Mouse (Mus musculus) brain, embryonic 14.5 days (tissue): ENCODE results near the gene Amdhd2. TPM values are rescaled to one million over a fixed set of nuclear protein-coding genes. Genes with fewer than 3 reads are reported as not detected.
A peak's percentile ranks its signal among the peaks of the same experiment; 100 is the strongest.

Experiments used
- DNase-seq: peaks from one replicate; pipeline ENCODE4 v3.0.0-alpha.2; 2011; ENCODE audit warnings: low read depth
- CTCF ChIP-seq: fragments of 200-500 bp; IDR thresholded peaks from 2 replicates; pipeline ENCODE4 v1.5.1; 2012; ENCODE audit warnings: inconsistent platforms, mild to moderate bottlenecking, moderate library complexity, borderline replicate concordance; ENCODE audit not compliant: insufficient read depth, insufficient read length; ENCODE audit errors: extremely low read depth
- POLR2A ChIP-seq: fragments of 200-500 bp; IDR thresholded peaks from 2 replicates; pipeline ENCODE4 v1.6.1; 2012; ENCODE audit warnings: mild to moderate bottlenecking, inconsistent platforms, borderline replicate concordance; ENCODE audit not compliant: poor library complexity, insufficient read depth, insufficient read length, severe bottlenecking; ENCODE audit errors: extremely low read depth
- polyA plus RNA-seq: library from polyadenylated mRNA; depleted of rRNA; stranded (reverse); fragments of >200 nt; gene quantifications from 2 replicates; pipeline ENCODE4 v1.2.3, GENCODE M21; 2012

Amdhd2 gene
- polyA plus RNA-seq, 1 experiment, result 37.2 TPM

DNA sequence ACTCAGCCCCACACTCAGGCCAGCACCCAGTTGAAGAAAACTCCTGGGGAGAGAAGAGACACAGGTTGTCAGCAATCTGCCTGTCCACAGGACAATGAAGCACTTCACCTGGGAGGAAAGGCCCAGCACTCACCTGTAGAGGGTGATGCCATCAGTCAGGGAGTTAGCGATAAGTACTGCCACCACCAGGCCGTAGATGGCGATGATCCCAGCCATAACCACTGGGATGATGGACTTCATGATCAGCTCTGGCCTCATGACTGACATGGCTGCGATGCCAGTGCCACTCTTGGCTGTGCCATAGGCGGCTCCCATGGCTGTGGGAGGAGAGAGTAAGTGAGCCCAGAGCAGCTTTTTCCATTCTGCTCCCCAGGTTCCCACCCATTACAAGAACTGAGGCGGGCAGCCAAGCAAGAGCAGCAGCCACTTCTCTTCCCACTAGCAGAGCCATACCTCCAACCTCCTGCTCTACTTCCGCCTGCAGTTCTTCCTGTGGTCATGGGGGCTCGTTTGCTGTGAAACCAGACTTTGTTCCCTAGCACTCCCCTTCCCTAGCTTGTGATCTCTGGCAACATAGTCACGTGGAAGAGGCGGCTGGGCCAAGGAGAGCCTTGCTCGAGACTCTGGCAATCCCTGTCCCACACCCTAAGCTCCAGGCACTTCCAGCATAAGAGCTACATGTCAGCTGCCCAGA is 1.1 kb upstream of the Amdhd2 start:
- TF ChIP-seq CTCF (no peak), POLR2A (no peak)
- no peak for DNase-seq

DNA sequence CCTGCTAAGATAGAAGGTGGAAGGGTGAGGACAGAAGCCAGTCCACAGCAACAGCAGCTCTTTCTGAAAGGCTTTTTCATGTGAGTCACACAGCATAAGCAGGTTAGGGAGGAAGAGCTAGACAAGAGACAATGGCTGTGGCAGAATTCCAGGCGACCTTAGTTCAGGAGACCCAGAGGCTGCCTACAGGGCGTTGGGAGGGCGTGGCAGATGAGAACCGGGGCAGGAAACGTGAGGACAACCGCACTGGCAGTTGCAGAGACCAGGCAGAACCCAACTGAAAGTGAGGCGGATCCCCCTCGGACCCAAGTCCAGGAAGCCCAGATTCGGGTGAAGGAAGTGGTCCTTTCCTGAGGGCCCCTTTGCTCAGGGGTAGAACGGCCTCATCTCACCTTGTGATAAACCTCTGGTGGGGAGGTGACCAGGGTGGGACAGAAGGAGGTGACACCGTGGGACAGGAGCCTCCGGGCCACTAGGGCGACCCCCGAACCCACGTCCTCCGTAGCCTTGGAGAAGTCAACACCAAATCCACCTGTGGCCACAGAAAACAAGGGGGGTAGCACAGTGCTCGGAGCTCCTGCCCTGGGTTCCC is 886 bp downstream of the Amdhd2 start:
- DNase-seq, result no peak
- TF ChIP-seq POLR2A, result no peak
- TF ChIP-seq CTCF, result no peak

DNA sequence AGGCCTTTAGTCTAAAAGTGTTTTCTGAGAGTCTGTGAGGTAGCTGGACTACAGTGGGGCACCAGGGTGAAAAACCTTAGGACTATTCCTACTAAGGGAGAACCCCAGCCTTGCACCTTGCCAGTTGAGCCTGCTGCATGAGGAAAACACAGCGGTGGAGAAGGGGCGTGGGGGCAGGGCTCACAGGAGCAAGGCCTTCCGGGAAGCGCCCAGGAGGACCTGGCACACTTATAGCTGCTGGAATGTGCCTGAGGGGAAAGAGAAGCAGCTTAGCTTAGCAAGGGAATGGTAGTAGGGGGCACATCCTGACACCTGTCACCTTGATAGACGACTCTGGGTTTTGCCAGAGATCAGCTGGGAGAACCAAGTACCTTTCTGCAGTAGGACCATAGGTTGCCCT is 2.1 kb downstream of the Amdhd2 start:
- TF ChIP-seq CTCF, result no peak
- DNase-seq, result no peak

DNA sequence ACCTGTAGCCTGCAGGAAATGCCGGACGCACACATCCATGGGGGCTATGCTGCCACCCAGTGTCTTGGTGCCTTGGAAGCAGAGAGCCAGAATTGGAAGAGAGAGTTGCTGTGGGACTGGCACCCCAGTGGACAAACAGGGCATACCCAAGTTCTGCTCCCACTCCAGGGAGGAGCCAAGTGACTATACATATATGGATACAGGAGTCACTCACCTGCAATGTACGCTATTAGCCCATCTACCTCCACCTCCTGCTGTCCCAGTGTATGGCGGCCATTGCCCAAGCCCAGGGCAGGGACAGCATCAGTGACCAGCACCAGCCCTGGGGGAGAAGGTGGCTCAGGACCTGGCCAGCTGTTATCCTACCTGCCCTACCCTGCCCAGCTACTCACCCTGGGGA is 6.0 kb downstream of the Amdhd2 start:
- DNase-seq, result no peak
- TF ChIP-seq CTCF (no peak), POLR2A (no peak)

GRCm38 (mm10) chr17:24157121-24157520 is 6.4 kb downstream of the Amdhd2 start:
- TF ChIP-seq POLR2A (no peak), CTCF (no peak)
- DNase-seq, result no peak

DNA sequence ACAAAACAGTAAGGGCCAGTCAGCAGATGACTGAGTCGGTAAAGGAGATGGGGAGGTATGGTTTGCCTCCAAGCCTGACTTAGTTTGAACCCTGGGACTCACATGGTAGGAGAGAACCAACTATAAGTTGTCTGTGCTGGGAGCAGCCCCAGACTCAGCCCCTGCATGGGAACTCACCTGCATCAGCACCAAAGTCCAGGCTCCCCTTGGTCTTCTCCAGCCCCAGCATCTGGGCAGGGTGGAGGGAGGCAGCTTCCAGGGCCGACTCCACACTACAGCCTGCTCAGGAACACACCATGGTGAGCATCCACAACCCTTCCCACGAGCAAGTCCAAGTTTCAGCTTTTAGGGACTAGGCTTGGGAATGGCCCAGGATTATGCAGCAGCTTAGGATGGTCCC is 7.2 kb downstream of the Amdhd2 start:
- TF ChIP-seq CTCF (no peak), POLR2A (no peak)
- DNase-seq, result no peak

DNA sequence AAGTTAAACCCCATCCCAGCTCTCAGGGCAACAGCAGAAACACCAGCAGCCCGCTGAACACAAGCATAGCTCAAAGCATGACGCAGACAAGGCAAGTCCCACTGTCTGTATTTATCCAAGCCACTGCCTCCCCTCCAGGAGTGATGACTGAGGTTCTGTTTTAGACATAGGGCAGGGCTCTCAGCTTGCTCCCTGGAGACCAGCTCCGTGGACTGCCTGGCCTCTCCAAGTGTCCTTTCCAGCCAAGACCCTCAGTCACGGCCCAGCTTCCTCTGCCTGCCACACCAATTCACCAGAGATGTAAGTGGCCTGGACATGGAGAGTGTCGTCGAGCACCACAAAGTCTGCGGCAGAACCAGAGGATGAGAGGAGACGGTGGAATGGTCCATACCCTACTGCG is 7.8 kb downstream of the Amdhd2 start:
- TF ChIP-seq POLR2A (no peak), CTCF (no peak)
- DNase-seq, result no peak

DNA sequence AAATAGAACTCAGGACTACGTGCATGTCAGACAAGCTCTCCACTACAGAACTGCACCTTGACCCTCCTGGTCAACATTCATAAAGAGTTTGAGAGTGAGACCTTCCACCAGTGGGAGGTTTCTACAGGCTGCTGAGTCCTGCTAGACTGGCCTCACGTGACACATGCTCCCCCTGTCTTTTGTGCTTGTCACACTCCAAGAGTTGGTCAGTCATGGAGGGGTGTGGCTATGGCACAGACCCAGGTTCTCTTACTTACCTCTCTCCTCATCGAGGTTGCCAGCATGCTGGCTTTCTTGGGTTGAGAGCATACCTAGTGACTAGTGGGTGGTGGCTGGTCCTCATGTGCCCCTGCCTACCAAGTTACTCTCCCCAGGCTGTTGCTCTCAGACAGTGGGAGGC is 9.1 kb downstream of the Amdhd2 start:
- DNase-seq, result no peak
- TF ChIP-seq POLR2A, result no peak
- no peak for TF ChIP-seq CTCF

DNA sequence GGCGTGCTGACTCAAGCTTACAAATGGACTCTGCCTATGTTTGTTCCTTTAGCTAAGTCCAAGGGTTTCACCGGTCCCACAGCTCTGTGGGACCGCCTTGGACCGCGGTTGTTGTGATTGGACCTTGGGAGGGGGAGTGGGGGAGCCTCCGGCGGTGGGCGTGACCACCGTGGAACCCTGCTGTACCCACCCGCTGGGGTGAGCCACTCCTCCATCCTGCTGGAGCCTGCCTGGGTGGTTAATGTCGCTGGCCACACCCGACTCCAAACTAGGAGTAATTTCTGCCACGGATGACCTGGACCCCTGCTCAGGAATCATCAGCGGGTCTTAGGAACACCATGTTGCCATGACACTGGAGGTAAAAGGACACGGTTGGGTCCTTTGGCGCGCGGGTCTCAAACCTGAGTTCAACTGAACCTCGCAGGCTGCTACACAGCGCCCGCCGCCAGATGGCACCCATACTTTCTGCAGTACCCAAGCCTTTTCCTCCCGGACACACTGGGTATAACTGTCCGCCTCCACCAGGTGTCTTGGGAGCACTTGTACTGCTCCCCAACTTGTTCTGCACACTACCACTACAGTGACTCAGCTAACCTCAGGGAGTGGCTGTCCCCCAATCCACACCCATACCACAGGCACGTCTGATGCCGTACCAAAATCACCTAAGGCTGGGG is 11.5 kb downstream of the Amdhd2 start:
- peak; percentile 84 for DNase-seq
- TF ChIP-seq CTCF (peak; percentile 82), POLR2A (no peak)

DNA sequence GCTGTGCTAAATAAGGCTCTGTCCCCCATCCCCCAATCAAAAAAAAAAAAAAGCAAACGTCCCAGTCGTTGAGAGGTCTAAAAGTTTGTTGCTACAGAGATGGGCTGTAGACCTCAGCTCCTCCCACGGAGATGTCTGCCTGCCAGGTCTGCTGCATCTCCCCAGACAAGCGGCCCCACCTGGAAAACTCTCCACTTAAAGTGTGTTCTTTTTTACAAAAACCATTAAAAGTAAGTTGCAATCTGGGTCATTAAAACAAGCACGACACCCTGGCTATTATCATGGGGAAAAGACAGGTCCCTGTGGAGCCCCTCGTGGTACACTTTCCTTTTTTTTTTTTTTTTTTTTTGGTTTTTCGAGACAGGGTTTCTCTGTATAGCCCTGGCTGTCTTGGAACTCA is 12.2 kb downstream of the Amdhd2 start:
- TF ChIP-seq POLR2A, result no peak
- TF ChIP-seq CTCF, result no peak

GRCm38 (mm10) chr17:24150824-24151223 is 12.7 kb downstream of the Amdhd2 start, which contains the start of gene Pdpk1:
Pdpk1 (minus strand) TSS chr17:24150924.
- no peak for DNase-seq
- TF ChIP-seq CTCF (no peak), POLR2A (no peak)

More for the DNA sequence above, 12.2 kb downstream of the Amdhd2 start:
- DNase-seq, result no peak

- no peak for TF ChIP-seq POLR2A
- TF ChIP-seq CTCF, result no peak
- DNase-seq, result no peak
These were observed 14.1 kb downstream of the Amdhd2 start for GRCm38 (mm10) chr17:24149421-24149820.
